Mouse (Mus musculus): ENCODE data around the gene Igdcc4.

DNA sequence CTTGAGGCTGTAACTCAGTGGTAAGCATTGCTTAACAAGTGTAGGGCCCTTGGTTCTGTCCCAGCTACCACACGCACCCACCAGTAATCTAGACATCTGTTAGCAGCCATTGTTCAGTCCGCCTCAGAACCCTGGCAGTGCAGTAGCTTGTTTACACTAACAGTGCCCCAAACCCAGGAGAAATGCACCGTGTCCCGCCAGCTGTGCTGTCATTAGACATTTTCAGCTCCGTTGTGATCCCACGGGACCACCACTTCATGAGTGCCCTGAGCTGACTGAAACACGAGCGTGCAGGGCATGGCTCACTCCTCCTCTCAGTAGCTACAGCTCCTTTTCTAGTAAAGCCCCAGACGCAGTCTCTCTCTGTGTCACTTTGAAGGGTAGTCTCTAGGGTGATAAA lies 27.7 kb upstream of the Igdcc4 start:
- TF ChIP-seq USF1 (IDR thresholded peaks at IDR 0.05; ENCODE audit: low read depth) (no peak), POLR2A (IDR thresholded peaks at IDR 0.05; ENCODE audit: insufficient read length, low read depth) (no peak), MAX (IDR thresholded peaks at IDR 0.05; ENCODE audit: low read depth) (no peak), POLR2AphosphoS2 (IDR thresholded peaks at IDR 0.05; ENCODE audit: insufficient read length, low read depth) (no peak), MYOG (IDR thresholded peaks at IDR 0.05; ENCODE audit: control insufficient read depth in 1 of 3, insufficient read depth in 1 of 3, insufficient read length in 2 of 3, low read depth in 2 of 3) (no peak), TCF3 (IDR thresholded peaks at IDR 0.05; ENCODE audit: insufficient read length, low read depth) (no peak), CEBPB (IDR thresholded peaks at IDR 0.05; ENCODE audit: insufficient read depth, poor library complexity, severe bottlenecking) (no peak), SRF (IDR thresholded peaks at IDR 0.05; ENCODE audit: control insufficient read depth, insufficient read length, low read depth) (no peak), E2F4 (IDR thresholded peaks at IDR 0.05; ENCODE audit: insufficient read depth) (no peak), TCF12 (IDR thresholded peaks at IDR 0.05; ENCODE audit: insufficient read depth, poor library complexity, severe bottlenecking) (no peak), REST (IDR thresholded peaks at IDR 0.05; ENCODE audit: insufficient read depth, insufficient read length) (no peak)
